Mouse (Mus musculus) activated CD4-positive, CD25-positive, alpha-beta regulatory T cell, adult 4 months (primary cell): ENCODE data around the gene Cep55. TPM values are rescaled to one million over a fixed set of nuclear protein-coding genes. Genes with fewer than 3 reads are reported as not detected.

Source experiments
- ATAC-seq: one replicate; pipeline ENCODE4 v1.8.0; 2017
- polyA plus RNA-seq, 2 experiments: library from polyadenylated mRNA; unstranded; fragments of 100-300 nt; shearing (Covaris generic); gene quantifications; one replicate each; pipeline ENCODE4 v1.2.1; 2017

Gene Cep55
- 10 to 100 TPM; 11.9 to 14.7 TPM for polyA plus RNA-seq

DNA sequence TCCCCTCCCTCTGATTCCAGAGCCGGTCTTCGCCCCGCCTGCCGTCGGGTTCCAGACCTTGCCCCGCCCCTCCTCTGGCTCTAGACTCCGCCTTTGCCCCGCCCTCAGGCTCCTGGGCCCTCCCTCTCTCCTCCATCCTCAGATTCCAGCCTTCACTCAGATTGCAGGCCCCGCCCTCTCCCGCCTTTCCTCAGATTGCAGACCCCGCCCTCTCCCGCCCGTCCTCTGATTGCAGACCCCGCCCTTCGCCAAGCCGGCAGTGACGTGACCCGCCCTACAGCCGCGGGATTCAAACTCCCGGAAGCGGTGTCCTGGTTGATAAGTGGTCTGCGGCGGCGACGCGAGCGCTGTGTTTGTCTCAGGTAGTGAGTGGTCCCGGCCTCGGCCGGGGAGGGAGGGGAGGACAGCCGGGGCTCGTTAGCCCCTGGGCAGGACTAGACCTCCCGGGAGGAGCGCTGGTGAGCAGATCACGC, at the start of gene Cep55:
Gene Cep55, plus strand, starts transcription at position 292 of the 473 bp plus-strand sequence.
- ATAC-seq, result peak; percentile 83

DNA sequence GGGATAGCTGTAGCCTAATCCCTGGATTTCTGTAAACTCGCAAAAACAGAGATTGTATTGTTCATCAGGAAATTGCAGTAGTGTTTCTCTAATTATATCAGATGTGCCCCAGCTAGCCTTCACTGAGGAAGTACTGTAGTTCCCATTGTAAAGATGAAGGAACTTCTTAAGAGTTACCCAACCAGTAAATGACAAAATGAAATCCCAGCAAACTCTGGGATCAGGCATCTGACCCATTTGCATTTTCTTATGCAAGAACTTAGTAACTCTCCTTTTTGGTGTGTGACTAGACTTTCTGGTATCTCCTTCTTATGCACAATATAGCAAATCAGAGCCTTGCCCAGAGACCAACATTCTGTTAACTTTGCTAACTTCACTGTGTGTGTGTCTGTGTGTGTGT, 43.4 kb upstream of the Cep55 start:
- no peak for ATAC-seq

DNA sequence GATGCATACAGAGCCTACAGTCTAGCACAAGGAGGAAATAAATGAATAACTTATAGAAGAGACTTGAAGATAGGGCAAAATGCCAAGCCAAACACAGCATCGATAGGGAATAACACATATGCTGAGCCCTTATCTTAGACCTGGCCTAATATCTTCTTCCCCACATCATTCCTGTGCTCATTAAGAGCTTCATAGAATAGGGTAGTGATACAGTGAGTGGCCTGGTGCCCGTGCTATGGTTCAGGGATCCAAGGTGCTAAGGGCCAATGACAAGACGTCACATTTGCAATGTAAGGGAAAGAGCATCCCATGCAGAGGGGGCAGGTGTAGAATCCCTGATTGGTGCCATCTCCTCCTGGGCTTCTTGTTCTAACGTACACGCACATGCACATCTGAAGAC, 40.4 kb upstream of the Cep55 start:
- no peak for ATAC-seq

DNA sequence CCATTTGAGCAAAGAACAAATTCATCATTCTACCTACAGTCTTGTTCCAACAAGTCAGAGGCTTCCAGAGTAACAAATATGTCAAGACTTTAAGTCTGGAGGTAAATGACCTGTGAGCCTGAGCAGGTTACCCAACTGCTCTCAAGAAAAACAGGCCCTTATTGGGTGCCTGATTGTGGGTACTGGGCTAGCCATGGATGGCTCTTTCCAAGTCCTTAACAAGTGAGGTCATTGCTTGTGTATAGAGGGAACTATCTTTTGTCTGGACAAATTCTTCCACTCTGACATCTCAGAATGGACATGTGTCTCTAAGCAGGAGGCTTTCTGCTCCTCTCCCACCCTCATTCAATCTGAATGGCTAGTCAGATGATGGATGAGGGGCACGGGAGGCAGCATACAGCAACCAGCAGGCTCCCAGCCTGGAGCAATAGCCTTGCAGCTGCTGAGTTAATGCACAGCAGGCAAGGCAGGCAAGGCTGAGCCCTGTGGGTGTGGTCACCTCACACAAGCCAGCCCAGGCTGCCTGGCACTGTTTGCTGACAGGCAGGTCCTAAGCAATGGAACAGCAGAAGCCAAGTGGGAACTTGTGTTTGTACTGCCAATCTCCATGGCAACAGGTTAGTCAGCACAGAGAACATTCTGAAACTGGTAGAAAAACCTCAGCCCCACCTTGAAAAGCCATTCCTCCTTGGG, 39.5 kb upstream of the Cep55 start:
- ATAC-seq, result no peak

DNA sequence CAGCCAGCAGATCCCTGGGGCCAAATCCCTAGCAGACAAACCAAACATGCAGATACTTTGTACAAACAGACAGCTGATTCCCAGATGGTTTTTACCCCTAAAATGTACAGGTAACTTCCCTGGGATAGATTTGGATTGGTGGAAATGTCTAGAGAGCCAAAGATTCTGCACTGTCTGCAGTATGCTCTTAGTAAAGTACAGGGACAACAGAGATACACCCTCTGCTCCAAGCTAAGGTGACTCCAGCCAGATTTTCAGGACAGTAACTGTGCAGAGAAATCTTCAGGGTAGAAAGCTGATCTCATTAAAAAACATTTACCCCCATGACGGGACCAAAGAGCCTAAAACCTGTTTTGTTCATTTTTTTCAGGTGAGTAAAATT, 38.9 kb upstream of the Cep55 start:
- ATAC-seq, result no peak

DNA sequence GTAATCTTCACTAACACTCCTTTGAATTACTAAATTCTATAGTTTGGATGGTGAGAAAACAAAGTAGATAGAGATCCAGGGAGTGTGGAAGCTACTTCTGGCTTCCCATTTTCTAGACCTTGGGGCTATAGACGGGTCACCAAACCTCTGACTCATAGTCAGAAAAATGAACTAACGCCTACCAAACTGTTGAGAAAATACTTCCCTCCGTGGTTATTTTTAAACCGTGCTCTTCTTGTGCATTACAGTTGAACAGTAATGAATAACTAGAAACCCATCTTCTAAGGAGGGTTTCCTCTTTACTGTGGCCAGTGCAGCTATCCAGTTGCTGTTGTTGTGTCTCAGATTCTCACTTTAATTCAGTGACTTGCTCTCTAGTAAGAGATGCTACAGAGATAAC, 32.1 kb upstream of the Cep55 start:
- no peak for ATAC-seq

DNA sequence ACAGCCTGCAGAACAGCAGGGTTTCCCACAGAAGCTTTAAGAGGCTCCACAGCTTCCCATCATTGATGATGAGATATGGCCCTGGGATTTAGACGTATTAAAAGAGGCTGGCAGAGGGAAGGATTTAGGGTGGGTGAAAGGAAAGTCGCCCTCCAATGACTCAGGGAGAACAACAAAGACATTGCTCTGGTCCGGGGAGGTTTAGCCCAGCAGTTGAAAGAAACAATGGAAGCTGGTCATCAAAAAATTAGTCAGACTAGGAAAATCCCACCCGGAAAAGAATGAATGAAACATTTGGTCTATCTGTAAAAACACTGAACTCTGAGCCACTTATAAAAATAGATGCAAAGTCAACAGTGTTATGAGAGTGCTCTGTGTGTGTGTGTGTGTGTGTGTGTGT, 31.2 kb upstream of the Cep55 start:
- no peak for ATAC-seq

DNA sequence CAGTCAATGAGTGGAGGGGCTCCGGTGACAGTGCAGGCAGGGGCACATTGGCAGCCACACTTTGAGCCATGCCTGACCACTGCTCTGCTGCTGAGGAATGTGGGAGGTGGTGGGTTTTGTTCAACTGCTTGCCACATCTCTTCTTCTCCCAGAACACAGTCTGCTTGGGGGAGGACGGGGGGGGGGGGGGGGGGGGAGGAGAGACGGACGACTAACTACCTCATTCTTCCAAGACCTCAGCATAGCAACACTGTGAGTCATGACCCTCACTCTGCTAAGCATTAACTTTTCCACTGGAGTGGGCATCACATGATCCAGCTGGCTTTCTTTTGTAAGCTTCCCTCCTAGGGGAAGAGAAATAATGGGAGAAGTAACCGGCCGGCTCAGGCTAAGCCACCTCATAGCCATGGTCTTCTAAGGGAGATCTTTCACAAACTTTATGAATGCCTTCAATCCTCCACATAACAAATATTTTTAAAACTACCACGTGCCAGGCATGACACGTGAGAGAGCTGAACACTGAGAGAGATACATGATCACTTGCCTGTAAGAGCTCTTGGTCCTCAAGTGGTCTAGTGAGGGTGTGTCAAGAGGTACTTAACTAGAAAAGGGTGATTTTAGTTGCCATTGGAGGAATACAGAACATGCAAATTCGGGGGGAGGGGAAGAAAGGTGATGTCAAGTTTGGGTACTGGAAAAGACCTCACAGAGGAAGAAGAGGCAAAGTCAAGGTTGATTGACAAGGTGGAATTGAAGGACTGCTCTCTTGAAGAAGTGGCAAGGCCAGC, 29.4 kb upstream of the Cep55 start:
- no peak for ATAC-seq

DNA sequence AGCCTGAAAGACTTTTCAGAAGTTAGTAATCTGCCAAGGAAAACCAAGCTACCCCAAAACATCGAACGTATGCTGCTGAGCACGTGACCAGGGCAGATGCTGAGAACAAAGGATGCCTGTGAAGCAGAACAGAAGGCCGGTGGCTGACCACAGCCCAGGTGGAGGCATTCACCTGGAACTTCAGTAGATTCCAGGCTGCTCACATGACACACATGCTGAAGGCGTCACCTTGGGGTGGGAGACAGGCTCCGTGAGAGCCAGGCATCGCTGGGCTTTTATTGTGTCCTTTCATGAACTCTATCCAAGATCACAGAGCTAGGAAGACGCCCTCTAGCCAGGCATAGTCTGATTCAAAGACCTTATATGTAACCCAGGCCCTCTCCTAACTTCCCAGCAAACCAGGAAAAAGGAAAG, 28.6 kb upstream of the Cep55 start:
- no peak for ATAC-seq

DNA sequence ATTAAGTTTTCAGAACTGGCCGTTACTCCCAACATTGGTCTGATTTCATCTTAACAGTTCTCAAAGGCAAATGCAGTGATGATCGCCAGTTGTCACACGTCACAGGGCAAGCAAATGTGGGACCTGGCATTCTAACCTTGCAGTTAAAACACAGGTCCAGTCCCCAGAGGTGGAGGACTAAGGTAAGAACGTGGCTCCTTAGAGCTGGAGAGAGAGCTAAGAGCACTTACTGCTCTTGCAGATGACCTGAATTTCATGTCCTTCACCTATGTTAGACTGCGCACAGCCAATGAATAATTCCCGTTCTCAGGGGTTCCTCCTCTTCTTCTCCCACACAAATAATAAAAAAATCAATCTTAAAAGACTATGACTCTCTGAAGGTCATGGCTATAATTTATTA, 27.4 kb upstream of the Cep55 start:
- ATAC-seq, result no peak

DNA sequence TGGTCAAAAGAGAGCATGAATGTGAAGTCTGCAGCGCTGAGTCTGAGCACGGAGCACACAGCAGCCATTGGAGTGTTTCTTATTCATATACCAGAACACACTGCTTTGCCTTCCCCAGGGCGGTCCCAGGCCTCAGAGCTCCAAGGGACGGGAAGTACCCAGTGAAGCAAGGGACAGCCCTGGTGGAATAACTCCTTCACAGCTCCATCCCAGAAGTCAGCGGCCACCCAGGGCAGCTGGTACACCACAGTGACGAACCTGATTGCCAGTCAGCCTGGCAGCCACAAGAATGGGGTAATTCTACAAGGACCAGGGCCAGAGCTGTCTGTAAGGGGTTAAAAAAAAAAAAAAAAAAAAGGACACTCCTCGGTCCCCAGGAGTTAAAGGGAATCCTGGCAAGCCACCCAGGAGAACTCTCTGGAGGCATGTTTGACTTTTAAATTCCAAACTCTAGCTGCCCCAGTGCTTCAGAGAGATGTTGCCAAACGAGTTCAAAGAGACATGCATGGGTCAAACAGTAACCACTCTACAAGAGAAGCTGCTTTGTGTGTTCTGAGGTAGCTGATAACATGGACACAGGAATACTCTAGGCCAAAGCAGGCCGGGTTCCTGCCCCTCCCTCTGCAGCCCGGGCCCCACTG, 26.8 kb upstream of the Cep55 start:
- ATAC-seq, result no peak

DNA sequence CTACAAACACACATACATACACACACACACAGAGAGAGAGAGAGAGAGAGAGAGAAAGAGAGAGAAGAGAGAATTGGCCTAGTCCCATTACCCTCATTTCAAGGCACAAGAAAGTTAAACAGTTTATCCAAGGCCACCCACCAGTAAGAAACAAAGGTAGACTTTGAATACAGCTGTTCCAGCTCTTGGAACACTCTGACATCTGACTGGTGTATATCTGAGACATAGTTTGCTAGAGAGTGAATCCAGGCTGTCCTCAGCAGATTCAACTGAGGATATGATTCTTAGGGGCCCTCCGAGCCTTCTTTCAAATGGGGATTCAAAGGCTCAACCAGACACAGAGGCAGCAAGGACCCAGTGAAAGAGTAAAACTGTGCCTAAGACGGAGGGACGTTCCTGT, 25.5 kb upstream of the Cep55 start:
- ATAC-seq, result no peak

DNA sequence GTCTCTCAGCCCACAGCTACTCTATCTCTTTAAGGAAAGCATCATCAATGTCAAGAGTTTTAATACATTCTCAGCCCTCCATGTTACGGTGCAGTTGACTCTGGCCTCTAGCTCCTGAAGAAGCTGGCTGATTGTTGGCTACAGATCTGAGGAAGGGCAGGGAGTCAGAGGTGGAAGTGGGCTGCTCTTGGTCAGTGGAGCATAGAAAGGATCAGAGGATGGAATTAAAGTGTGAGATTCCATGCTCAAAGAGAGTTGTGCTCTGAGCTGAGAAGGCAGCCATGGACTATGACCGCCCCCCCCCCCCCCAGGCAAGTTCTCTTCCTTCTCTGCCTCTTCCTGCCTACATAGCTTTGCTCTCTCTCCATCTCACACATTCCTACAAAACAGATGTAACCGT, 24.9 kb upstream of the Cep55 start:
- ATAC-seq, result no peak

DNA sequence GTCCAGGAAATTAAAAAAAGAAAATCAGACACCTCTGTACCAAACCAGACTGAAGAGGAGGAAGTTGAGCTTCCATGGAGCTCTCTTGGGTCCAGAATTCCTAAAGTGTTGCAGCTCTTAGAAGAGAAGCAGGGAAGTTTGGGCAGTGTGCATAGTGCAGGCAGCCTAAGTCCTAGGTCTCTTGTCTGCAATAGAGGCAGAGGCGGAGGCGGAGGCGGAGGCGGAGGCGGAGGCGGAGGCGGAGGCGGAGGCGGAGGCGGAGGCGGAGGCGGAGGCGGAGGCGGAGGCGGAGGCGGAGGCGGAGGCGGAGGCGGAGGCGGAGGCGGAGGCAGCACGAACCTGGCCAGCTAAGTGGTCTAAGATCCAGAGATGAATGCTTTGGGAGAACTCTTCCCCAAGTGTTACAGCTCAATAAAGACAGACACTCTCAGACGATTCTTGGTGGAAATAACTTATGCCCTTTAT, 24.1 kb upstream of the Cep55 start:
- no peak for ATAC-seq

DNA sequence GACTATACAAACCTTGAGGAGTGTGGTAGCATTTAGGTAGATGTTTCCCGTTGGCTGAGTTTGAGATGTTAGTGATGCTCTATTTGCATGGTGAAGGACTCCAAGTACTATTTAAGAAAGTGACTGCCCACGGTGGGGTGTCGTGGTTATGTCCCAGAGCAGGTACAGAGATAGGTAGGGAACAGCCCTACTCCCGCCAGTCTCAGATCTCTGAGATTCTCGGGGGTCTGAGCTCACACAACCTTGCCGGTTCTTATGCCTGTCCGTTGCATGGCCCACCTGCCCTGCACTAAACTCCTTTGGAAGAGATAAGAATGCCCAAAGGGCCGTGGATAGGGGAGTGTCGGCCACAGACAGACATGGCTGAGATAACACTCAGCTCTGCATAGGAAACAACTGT, 23.7 kb upstream of the Cep55 start:
- ATAC-seq, result no peak

DNA sequence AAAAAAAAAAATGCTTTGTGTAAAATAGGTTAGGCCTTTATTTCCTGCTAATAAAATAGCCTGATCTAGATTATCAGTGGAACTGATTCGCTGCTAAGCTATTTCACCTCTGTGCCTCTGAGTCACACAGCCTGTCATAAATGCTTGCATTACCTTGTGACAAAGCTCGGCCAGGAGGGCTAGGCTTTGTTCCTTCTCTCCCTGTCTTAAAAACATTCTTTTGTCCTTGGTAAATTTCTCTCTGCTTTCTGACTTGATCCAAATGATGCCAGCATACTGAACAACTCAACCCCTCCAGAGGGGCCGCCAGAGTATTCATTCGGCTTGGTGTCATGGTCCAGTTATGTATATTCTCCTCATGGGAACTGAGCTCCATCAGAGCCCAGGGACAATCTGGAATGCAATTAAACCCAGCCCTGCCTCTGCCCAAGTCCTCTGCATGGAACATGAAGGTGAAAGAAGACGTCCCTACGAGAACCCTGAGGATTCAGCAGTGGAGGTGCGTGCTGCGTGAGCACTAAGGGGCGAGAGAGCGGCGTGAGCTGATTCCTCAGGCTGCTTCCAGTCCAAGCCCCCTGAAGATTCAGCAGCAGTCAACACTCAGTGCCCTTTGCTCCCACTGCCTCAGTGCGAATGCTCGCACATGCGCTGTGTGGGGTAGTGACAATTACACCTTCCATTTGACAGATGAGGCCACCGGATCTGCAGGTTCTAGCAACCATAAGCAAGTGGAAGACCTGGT, 21.6 kb upstream of the Cep55 start:
- ATAC-seq, result no peak

DNA sequence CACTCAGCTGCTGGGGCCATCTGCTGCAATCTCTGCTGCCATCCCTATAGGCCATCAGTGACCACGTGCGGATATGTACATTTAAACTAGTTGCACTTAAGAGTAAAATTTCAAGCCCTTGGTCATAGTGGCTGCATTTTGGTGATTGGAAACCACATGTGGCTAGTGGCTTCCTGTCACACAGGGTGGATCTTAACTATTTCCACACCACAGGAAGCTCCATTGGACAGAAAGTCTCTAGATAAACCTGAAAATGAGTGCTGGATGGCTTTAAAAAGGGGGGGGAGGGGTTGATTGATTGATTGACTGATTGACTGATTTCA, 21.1 kb upstream of the Cep55 start:
- ATAC-seq, result no peak

DNA sequence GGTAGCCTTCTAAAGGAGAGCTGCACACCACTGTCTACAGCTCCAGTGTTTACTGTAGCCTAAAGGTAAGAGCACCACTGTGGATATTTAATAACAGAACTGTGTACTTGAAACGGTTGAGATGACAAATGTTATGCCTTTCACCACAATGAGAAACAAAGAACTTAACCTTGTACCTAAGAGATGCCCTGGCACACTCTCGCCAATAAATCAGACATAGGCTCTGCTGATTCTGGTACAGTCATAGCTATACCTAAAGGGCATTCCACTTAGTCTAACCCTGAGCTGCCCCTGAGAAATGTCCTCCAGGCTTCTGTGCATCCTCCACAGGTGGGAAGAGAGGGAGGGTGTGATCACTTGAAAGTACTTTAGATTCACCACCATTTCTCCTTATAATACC, 20.1 kb upstream of the Cep55 start:
- ATAC-seq, result no peak

DNA sequence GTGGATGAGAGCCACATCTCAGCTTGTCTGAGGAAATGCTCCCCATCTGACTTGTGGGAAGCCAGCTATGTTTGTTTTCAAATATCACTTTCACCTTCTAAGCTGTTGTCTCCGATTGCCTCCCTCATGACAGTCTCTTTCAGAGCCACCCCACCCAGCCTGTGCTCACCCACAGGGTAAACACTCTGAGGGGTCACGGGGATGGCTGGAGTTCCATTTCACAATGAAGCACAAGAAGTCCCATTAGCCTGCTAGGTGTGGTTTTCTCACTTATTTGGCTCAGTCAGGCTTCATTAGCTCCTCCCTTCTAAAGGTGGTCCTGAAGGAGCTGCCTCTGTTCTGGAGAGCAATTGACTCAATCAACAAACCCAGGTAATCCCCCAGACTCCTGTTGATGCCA, 19.0 kb upstream of the Cep55 start:
- ATAC-seq, result no peak

DNA sequence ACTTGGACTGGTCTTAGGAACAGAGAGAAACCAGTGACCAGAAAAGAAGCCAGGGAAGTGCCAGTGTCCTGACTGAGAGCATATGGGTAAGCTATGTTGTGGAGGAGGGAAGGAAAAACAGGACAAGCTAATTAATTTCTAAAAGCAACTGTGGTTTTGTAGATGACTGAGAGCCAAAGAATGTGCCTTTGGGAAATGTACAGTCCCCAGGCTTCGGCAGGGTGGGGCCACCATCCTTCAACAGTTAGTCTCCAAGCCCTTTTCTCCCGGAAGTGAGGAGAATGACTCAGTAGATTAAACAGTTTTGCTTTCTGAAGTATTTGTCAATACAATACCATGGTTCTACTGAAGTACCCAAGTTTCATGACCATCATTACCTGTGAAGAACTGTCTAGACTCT, 16.5 kb upstream of the Cep55 start:
- no peak for ATAC-seq

DNA sequence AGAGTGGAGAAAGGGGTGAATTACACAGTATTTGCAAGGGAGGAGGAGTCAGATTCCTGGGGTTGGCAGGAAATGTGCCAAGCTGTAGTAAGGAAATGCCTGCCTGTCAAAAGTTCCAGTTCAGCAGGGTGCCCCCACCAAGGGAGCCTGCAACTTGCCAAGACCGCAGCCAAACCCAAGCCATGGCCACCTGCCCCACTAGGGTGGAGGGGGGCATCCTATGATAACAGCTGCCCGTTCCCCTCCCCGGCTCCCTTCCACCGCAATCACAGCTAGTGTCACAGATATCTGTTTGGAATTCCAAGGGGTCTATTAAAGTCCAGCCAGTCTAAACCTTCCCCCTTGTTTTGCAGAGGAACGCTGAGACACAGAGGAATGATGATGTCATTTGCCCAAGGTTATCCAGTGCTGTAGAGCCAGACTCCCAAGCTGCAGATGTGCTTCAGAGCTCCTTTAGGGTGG, 12.5 kb upstream of the Cep55 start:
- ATAC-seq, result no peak

DNA sequence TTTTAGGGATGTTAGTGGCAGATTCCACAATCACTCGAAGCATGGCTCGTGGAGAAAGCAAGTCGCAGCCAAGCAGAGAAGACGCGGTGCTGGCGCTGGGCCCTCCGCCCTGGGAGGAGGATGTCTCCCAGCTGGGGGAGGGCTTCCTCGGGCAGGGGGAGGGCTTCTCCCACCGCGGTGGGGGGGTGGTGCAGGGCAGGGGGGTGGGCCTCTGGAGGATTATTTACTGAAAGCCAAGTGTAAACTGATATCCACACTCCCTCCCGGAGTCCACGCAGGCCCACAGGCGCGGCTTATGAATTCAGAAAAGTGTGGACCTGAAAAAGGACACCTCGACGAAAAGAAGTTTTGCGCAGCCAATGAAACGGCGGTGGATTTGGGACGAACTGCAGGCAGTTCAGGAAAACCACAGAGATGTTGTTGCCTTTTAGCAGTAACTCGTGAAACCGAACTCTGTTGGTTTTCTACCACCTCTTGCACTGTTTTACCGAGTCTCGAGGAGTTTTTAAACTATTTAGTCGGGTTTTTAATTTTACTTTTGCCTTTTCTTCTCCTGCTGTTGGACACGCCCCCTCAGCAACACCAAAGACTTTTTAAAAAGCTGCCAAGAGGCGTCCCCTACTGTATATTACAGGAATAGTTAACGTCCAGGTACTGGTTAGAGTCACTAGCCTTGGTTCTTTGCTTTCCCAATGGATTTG, 11.4 kb upstream of the Cep55 start, which contains the start of gene Myof:
Gene Myof, minus strand, starts transcription at position 297 of the 701 bp plus-strand sequence.
- no peak for ATAC-seq
